ENCODE assay signal across 8 mouse cellular contexts in genomic region chr11:95106440-95107236, GRCm38 (mm10). TPM values are rescaled to one million over a fixed set of nuclear protein-coding genes. Genes with fewer than 3 reads are reported as not detected.
A peak's percentile ranks its signal among the peaks of the same experiment; 100 is the strongest.
DNase-seq lines count a peak whose midpoint lies in the region; ATAC-seq lines count a peak whose summit lies in the region.

No protein-coding gene starts in this region.

- no peaks in the 10 kb centered on the region for H3K9me3 ChIP-seq in embryonic facial prominence, embryonic 13.5 days
- H3K9me3 ChIP-seq in limb, embryonic 12.5 days: 0 out of 2 replicates have a peak, but pooled peaks cover 3% of the 10 kb centered on the region

- peak; percentile 57 for DNase-seq in CD4-positive helper T cell, adult 2 months (ENCODE audit: low read depth, low spot score)
- DNase-seq in adrenal gland, postnatal 14 days: peak; percentile 90
- DNase-seq in heart, adult 8-10 months (ENCODE audit: low spot score): peak; percentile 62
- peak; percentile 66 to 86 for DNase-seq in kidney, adult 8-10 months
- peak; percentile 79 for DNase-seq in neural tube, embryonic 10.5 days (ENCODE audit: extremely low spot score, low spot score)
- DNase-seq in telencephalon, adult 2 months (ENCODE audit: low read depth, low spot score): peak; percentile 31

- no peak overlapping the region for H3K4me3 ChIP-seq in embryonic facial prominence, embryonic 13.5 days
- no peak overlapping the region for H3K4me3 ChIP-seq in limb, embryonic 12.5 days (replicated peaks)

- peak; percentile 61; the same call in 1 of the 2 replicates for ATAC-seq in embryonic facial prominence, embryonic 13.5 days (ENCODE audit: insufficient number of reproducible peaks, insufficient read depth, low FRiP score, low TSS enrichment, low read depth)
- ATAC-seq in limb, embryonic 12.5 days (ENCODE audit: insufficient number of reproducible peaks, insufficient read depth, low FRiP score, low TSS enrichment, low read depth): 0 out of 2 replicates have a peak, but pooled peaks have one; percentile 32

- WGBS in embryonic facial prominence, embryonic 13.5 days: 34% methylated on average over 23 of the region's 23 CpGs
- WGBS in limb, embryonic 12.5 days: 34% methylated on average over 23 of the region's 23 CpGs

- no peak overlapping the region for H3K27ac ChIP-seq in embryonic facial prominence, embryonic 13.5 days
- no peak overlapping the region for H3K27ac ChIP-seq in limb, embryonic 12.5 days

- H3K27me3 ChIP-seq in embryonic facial prominence, embryonic 13.5 days: peaks cover 12% of the 10 kb centered on the region
- H3K27me3 ChIP-seq in limb, embryonic 12.5 days: peaks cover 33% of the 10 kb centered on the region

- H3K4me1 ChIP-seq in embryonic facial prominence, embryonic 13.5 days: peaks cover 23% of the 10 kb centered on the region
- peaks cover 16% of the 10 kb centered on the region for H3K4me1 ChIP-seq in limb, embryonic 12.5 days (replicated peaks)

- H3K36me3 ChIP-seq in embryonic facial prominence, embryonic 13.5 days: no peaks in the 10 kb centered on the region
- H3K36me3 ChIP-seq in limb, embryonic 12.5 days: no peaks in the 10 kb centered on the region

- H3K4me2 ChIP-seq in embryonic facial prominence, embryonic 13.5 days: peak overlapping the region; percentile 27
- H3K4me2 ChIP-seq in limb, embryonic 12.5 days: 0 out of 2 replicates have a peak overlapping the region, but pooled peaks have one; percentile 5

- no peak overlapping the region for H3K9ac ChIP-seq in embryonic facial prominence, embryonic 13.5 days
- H3K9ac ChIP-seq in limb, embryonic 12.5 days (replicated peaks): no peak overlapping the region

RNA-seq across cellular contexts. Expression of gene Dlx3, which starts 13.3 kb away (rescaled TPM):
- not detected in 2 replicates for total RNA-seq in adrenal gland, postnatal 14 days (2021)
- polyA plus RNA-seq in embryonic facial prominence, embryonic 13.5 days (2015; fragmentation: Nextera tagmentation; extraction: Ambion mirVana): 21.5 and 30.8 TPM in 2 replicates
- not detected for total RNA-seq in heart, adult 8-10 months (2022)
- polyA plus RNA-seq in limb, embryonic 12.5 days (2016; fragmentation: Nextera tagmentation; extraction: Ambion mirVana): 8.4 and 9.9 TPM in 2 replicates

RNA-seq across cellular contexts. Expression of gene Itga3, which starts 30.0 kb away (rescaled TPM):
- total RNA-seq in adrenal gland, postnatal 14 days (2021): 33.9 and 36.1 TPM in 2 replicates
- polyA plus RNA-seq in embryonic facial prominence, embryonic 13.5 days (2015; fragmentation: Nextera tagmentation; extraction: Ambion mirVana): 7.0 and 9.2 TPM in 2 replicates
- 10 to 100 TPM in 1 of 4 experiments, 1 to 10 TPM in 3; 9.1 to 10.3 (median 9.8) TPM for total RNA-seq in heart, adult 8-10 months (2022)
- 7.7 and 7.9 TPM in 2 replicates for polyA plus RNA-seq in limb, embryonic 12.5 days (2016; fragmentation: Nextera tagmentation; extraction: Ambion mirVana)

RNA-seq across cellular contexts. Expression of gene Dlx4, which starts 39.4 kb away (rescaled TPM):
- total RNA-seq in adrenal gland, postnatal 14 days (2021): not detected in 2 replicates
- 3.0 and 3.8 TPM in 2 replicates for polyA plus RNA-seq in embryonic facial prominence, embryonic 13.5 days (2015; fragmentation: Nextera tagmentation; extraction: Ambion mirVana)
- total RNA-seq in heart, adult 8-10 months (2022): not detected
- 1.4 and 1.9 TPM in 2 replicates for polyA plus RNA-seq in limb, embryonic 12.5 days (2016; fragmentation: Nextera tagmentation; extraction: Ambion mirVana)

Comparison
In these comparisons a context has a peak if more than half of its experiments do, and no peak if none do; other contexts are left out.
1. DNase-seq: peak in every context shown above with its lines; median percentile 90 in adrenal gland, postnatal 14 days; 79 in neural tube, embryonic 10.5 days; 76 in kidney, adult 8-10 months; 62 in heart, adult 8-10 months; 57 in CD4-positive helper T cell, adult 2 months; 31 in telencephalon, adult 2 months.